Mouse (Mus musculus): Measurements from ENCODE around the gene Cntrob. TPM values are rescaled to one million over a fixed set of nuclear protein-coding genes. Genes with fewer than 3 reads are reported as not detected.

The Cntrob gene
- 1 to 10 TPM; 2.8 to 3.1 TPM for total RNA-seq (2021)

DNA sequence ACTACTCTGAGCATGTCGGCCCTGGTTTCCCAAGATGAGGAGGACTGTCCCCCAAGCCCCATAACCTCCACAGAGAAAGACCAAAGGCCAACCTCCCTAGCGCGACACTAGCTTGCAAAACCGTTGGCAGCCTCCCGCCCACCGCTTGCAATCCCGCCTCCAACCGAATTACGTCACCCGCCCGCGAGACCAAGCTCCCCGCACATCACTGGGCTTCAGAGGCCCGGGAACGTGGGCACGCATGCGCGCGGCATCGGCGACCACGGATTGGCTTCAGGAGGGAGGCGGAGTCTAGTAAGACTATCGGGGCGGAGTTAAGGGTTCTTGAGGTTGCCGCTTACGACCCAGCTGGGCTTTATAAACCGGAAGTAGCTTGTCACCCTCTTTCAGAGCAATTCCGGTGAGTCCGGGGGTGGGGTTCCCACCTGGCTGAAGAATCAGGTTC is at the start of gene Cntrob, which contains the start of gene Trappc1:
Cntrob (minus strand) TSS at position 109 of the 445 bp plus-strand sequence.
Trappc1 (plus strand) TSS at position 314 of the 445 bp plus-strand sequence.
- DNase-seq: peak; percentile 97 to 98
- intact Hi-C loops (cut with DNase I): no loop called here

DNA sequence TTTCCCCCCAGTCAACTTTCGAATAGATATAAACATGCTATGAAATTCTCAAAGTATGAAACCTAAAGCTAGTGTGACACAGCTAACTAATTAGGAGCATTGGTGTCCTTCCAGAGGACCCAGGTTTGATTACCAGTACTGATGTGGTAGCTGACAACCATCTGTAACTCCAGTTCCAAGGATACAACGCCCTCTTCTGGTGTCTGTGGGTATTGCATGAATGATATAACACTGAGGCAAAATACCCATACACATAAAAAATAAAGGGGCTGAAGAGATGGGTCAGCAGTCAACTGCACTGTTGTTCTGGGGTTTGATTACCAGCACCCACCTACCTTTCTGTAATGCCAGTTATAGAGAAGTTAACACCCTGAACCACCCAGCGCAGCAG is 49.2 kb upstream of the Cntrob start:
- no peak for DNase-seq
- intact Hi-C loops (cut with DNase I): no loop called here

DNA sequence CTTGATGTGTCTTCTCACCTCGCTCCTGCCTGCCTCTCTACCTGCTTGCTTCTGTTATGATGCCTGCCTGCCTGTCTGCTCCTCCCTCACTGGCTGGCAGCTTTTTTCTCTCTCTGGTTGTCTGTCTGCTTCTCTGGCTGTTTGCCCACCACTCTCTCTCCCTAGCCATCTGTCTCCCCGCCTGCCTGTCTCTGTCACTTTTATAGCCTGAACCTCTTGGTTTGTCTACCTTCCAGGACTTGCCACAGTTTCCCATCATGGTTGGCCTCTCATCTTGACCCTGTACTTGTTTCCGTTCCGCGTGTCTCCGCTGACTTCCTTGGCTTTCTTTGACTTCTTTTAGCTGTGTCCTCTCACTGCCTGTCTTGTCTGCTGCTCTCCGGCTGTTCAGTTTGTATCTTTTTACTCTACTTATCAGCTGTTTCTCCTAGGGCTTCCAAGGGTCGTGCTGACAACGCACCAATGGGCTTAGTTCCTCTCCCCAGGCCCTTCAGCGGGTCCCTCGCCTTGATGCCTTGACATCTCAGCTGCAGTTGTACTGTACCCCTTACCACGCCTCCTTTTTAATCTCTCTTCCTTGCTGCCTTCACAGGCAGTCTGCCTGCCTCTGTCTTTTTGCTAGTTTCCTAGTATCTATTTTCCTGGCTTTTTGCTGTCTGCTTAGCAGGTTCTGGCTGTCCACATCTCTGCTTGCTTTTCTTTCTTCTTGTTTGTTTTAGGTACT is 48.6 kb upstream of the Cntrob start:
- no peak for DNase-seq
- intact Hi-C loops (cut with DNase I): no loop called here

- intact Hi-C loops (cut with DNase I): loop anchor here (1.0 kb wide), 1 partner anchor 17 kb away; no protein-coding TSS in a partner anchor
- DNase-seq: no peak
Measured at GRCm38 (mm10) chr11:69371601-69372000, 48.0 kb upstream of the Cntrob start.

- no peak for DNase-seq
- intact Hi-C loops (cut with DNase I): loop anchor here (1.0 kb wide), 1 partner anchor 17 kb away; no protein-coding TSS in a partner anchor
Measured at GRCm38 (mm10) chr11:69370817-69371215, 47.2 kb upstream of the Cntrob start.

GRCm38 (mm10) chr11:69369990-69370816 is 46.6 kb upstream of the Cntrob start:
- intact Hi-C loops (cut with DNase I): loop anchor here (2.0 kb wide), 1 partner anchor 43 kb away; the partner anchor contains the start of gene Kcnab3

DNA sequence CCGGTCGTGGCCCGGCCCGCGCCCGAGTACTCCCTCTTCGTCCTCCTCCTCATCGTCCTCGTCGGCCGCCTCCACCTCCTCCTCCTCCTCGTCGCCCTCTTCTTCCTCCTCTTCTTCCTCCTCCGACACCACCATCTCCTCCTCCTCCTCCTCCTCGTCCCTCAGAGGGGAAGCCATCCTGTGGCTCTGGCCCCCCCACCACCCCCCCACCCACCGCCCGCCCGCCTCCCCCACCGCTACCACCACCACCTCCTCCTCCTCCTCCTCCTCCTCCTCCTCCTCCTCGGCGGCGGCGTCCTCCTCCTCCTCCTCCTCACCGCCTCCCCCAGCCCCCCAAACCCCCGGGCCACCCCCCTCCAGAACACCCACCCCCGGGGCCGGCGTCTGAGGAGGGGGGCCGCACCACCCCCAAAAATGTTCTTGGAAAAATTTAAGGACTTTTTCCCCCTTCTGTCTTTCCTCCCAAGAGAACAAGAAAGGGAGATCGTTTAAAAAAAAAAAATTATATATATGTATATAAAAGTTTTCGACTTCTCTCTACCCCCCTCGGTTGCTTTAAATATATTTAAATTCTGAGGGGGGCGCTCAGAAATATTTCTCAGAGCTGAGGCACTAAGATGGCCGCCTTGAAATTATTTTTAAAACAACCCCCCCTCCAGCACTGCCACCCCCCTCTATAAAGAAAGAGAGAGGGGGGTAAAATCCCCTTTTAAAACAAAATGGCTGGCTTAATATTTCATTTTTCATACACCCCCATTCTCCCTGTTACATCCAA is 45.8 kb upstream of the Cntrob start, which contains the start of gene Chd3:
Chd3 (minus strand) TSS at position 192 of the 775 bp plus-strand sequence.
- intact Hi-C loops (cut with DNase I): loop anchor here (2.0 kb wide), 1 partner anchor 43 kb away; the partner anchor contains the start of gene Kcnab3

More at GRCm38 (mm10) chr11:69369990-69370816, 46.6 kb upstream of the Cntrob start:
- no peak for DNase-seq

GRCm38 (mm10) chr11:69368356-69369214 is 45.0 kb upstream of the Cntrob start:
- intact Hi-C loops (cut with DNase I): loop anchor here (2.0 kb wide), 1 partner anchor 42 kb away; the partner anchor contains the start of gene Kcnab3

More for the DNA sequence above, 45.8 kb upstream of the Cntrob start, which contains the start of gene Chd3:
- DNase-seq: no peak

GRCm38 (mm10) chr11:69367616-69368355 is 44.2 kb upstream of the Cntrob start:
- peak; percentile 27 to 42 for DNase-seq
- intact Hi-C loops (cut with DNase I): loop anchor here (2.0 kb wide), 1 partner anchor 41 kb away; the partner anchor contains the start of gene Kcnab3

More at GRCm38 (mm10) chr11:69368356-69369214, 45.0 kb upstream of the Cntrob start:
- peak; percentile 51 to 61 for DNase-seq

DNA sequence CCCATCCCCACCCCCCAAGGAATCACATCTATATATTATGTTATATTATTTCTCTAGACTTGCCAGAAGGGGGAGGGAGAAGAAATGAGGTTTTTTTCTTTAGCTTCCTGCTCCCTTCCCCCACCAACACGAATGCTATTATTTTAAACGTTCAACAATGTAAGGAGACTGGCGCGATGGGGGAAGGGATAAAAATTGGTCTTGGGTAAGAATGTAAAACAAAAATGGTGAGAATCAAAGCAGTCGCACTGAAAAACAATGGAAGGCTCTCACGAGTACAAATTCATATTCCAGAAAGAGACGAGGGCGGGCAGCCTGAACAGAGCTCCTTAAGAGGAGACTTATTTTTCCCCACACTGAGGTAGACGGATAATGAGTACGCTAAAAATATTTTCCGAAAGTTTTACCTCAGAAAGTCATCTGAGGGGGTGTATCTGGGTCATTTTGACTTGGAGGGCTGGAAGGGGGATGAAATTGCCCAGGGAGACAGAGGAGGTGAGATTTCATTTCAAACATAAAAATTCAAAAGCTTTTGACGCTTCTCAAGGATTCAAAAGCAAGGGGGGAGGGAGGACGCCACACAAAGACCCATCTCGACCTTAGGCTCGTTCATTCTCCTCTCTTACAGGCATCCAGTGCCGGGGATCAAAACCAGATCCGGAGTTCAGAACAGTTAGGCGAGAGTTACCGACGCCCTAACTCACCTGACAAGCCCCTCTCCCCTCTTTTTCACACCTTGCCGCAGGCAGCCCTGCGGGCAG is 43.5 kb upstream of the Cntrob start:
- DNase-seq: peak; percentile 22 to 48
- intact Hi-C loops (cut with DNase I): no loop called here

GRCm38 (mm10) chr11:69366157-69366854 is 42.7 kb upstream of the Cntrob start:
- intact Hi-C loops (cut with DNase I): no loop called here
- DNase-seq: peak; percentile 92 to 96

DNA sequence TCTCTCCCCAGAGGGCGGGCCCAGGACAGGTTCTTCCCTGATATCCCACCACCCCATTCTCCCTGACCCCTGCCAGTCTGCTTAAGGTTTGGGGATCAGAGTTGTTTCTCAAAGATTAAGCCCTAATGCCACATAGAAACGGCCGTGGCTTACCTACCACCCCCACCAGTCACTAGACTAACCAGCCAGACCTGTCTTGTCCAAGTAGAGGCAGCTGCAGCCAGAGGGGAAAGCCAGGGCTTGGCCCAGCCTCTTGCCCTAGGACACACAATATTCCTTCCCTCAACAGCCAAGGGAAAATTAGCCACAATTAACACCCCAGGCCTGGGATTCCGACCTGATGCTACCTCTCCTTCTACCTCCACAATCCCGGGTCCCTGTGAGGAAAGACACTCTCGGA is 42.1 kb upstream of the Cntrob start:
- no peak for DNase-seq
- intact Hi-C loops (cut with DNase I): loop anchor here (2.0 kb wide), 2 partner anchors 25 to 55 kb away; partner anchors contain the start of gene Rnf227

DNA sequence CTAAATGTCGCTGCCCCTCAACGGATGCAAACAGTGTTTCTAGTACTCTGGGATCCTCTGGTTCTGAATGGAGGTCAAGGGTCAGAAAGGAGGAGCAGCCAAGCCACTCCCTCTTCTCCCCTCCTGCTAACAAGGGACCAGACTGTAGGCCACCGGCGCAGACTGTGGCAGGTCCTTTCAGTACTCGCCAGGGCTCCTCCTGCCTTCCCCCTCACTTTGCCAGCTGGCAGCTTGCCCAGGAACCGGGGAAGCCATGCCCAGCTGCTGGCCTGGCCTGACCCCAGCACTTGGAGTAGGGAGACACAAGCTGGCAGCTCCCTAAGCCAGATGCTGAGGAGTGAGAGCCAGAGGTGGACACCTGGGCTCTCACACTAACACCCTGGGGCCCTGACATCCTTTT is 41.3 kb upstream of the Cntrob start:
- intact Hi-C loops (cut with DNase I): loop anchor here (2.0 kb wide), 2 partner anchors 24 to 56 kb away; partner anchors contain the start of gene Rnf227
- peak; percentile 93 to 95 for DNase-seq

DNA sequence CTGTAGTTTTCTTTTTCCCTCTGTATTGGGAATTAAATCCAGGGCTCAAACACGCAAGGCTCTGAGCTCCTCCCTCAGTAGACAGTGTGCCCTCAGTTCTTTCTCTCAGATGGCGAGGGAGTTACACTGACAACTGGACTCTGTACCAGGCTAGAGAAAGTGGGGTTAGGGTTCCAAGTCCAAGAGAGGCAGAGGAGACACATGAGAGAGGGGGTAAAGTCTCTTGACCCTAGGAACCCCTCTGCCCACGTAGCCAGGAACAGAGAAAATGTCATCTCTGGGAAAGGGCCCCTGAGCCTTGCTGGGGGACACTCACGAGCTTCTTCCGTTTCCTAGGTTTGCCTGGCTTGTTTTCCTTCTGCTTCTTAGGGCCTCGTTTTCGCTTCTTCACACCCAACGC is 40.8 kb upstream of the Cntrob start:
- no peak for DNase-seq
- intact Hi-C loops (cut with DNase I): loop anchor here (2.0 kb wide), 2 partner anchors 24 to 56 kb away; partner anchors contain the start of gene Rnf227

DNA sequence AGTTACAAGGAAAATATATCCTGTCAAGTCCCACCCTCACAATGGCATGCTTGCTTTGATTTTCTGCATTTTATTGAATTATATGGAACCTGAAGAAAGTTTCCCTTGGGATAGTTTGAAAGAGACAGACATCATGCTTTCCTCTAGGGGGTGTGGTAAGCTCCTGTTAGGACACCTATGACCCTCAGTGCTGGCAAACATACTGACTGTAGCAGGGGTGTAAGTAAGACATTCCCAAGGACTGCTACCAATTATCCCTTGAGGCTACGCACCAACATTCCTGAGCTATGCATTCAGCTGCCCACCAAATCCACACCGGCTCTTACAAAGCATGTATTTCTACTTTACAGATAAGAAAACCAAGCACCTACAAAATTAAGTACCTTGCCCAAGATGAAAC is 38.9 kb upstream of the Cntrob start:
- intact Hi-C loops (cut with DNase I): no loop called here

GRCm38 (mm10) chr11:69362021-69362420 is 38.4 kb upstream of the Cntrob start:
- intact Hi-C loops (cut with DNase I): no loop called here
- DNase-seq: no peak

More for the DNA sequence above, 38.9 kb upstream of the Cntrob start:
- no peak for DNase-seq

DNA sequence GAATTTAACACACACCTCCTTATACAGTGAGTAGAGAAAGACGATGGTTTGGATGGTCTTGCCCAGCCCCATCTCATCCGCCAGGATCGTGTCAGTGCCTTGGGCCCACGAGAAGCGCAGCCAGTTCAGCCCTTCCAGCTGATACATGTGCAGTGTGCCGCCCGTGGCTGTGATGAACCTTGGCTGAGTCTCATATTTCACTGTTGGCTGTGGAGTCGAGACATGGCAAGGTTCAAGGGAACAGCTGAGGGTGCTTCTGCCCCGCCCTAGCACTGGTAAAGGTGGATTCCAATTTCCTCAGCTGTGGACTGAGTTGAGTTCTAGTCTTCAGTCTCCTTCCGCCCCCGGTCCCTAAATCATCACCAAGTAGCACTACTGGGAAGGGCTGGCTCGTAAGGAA is 34.1 kb upstream of the Cntrob start:
- no peak for DNase-seq
- intact Hi-C loops (cut with DNase I): no loop called here

All from heart, postnatal 36 days (tissue).